ENCODE assay signal across 9 mouse cellular contexts in genomic region chr10:127047954-127048353, GRCm38 (mm10). TPM values are rescaled to one million over a fixed set of nuclear protein-coding genes. Genes with fewer than 3 reads are reported as not detected.
DNase-seq lines count a peak whose midpoint lies in the region; ATAC-seq and TF ChIP-seq lines count a peak whose summit lies in the region.
"Had no signal": no experiment of that assay in that cellular context is flagged by ENCODE, and none has a peak within 500 bp of the region (broad histone marks: within the 10 kb centered on the region; RNA-seq: fewer than 3 reads in every experiment).

Gene Cyp27b1, plus strand, starts transcription at chr10:127048250.

- TF ChIP-seq CTCF in E14TG2a.4 (conservative IDR thresholded peaks at IDR 0.05; ENCODE audit: low read length) = no peak

- H3K9me3 ChIP-seq in kidney, embryonic 14.5 days (ENCODE audit: control insufficient read depth, low read length) = no peaks in the 10 kb centered on the region
- peaks cover 12% of the 10 kb centered on the region for H3K9me3 ChIP-seq in E14TG2a.4 (ENCODE audit: low read length)
- no peaks in the 10 kb centered on the region for H3K9me3 ChIP-seq in limb, embryonic 13.5 days

- WGBS in kidney, embryonic 14.5 days = 23% methylated on average over 5 of the region's 5 CpGs
- WGBS in limb, embryonic 13.5 days = 29% methylated on average over 5 of the region's 5 CpGs

- ATAC-seq in kidney, embryonic 14.5 days (ENCODE audit: low FRiP score, low TSS enrichment) = no peak
- ATAC-seq in limb, embryonic 13.5 days (ENCODE audit: low FRiP score, low read depth) = no peak

- H3K36me3 ChIP-seq in kidney, embryonic 14.5 days (ENCODE audit: control insufficient read depth, insufficient read depth, low read length) = peaks cover 16% of the 10 kb centered on the region
- peaks cover 50% of the 10 kb centered on the region for H3K36me3 ChIP-seq in E14TG2a.4 (ENCODE audit: insufficient read depth, low read length)
- H3K36me3 ChIP-seq in limb, embryonic 13.5 days = peaks cover 34% of the 10 kb centered on the region

- H3K4me1 ChIP-seq in kidney, embryonic 14.5 days (ENCODE audit: control insufficient read depth, insufficient read depth, low read length) = peaks cover 13% of the 10 kb centered on the region; the same call in 1 of the 2 replicates
- H3K4me1 ChIP-seq in E14TG2a.4 (replicated peaks; ENCODE audit: low read depth, low read length) = peaks cover 62% of the 10 kb centered on the region
- peaks cover 6% of the 10 kb centered on the region for H3K4me1 ChIP-seq in brown adipose tissue, adult 24 weeks (ENCODE audit: control insufficient read depth, insufficient read depth, insufficient read length, low read length)
- peaks cover 32% of the 10 kb centered on the region for H3K4me1 ChIP-seq in limb, embryonic 13.5 days

- no peak within 1 kb of the TSS for H3K27ac ChIP-seq in kidney, embryonic 14.5 days (ENCODE audit: low read depth, low read length)
- H3K27ac ChIP-seq in brown adipose tissue, adult 24 weeks (replicated peaks; ENCODE audit: low read depth, low read length) = no peak within 1 kb of the TSS
- H3K27ac ChIP-seq in limb, embryonic 13.5 days = no peak within 1 kb of the TSS

- no peak for DNase-seq in kidney, postnatal 10 days
- no peak for DNase-seq in left cerebral cortex, adult 9 months (ENCODE audit: low spot score in 2 of 2)
- no peak for DNase-seq in left cerebral cortex, postnatal 25 days (ENCODE audit: low spot score in 2 of 2)
- DNase-seq: thymus, postnatal 14 days had no signal

- intact Hi-C loops in left cerebral cortex, postnatal 25 days (cut with DNase I) = no loop called here

- peak within 1 kb of the TSS; percentile 22 for H3K4me3 ChIP-seq in kidney, embryonic 14.5 days (ENCODE audit: low read length)
- H3K4me3 ChIP-seq in E14TG2a.4 (replicated peaks; ENCODE audit: low read length) = peak within 1 kb of the TSS; percentile 64
- H3K4me3 ChIP-seq in brown adipose tissue, adult 24 weeks (ENCODE audit: insufficient read depth, low read depth, low read length) = peak within 1 kb of the TSS; percentile 39
- H3K4me3 ChIP-seq in limb, embryonic 13.5 days = peak within 1 kb of the TSS; percentile 20

- H3K9ac ChIP-seq in kidney, embryonic 14.5 days (ENCODE audit: low read depth, low read length) = peak within 1 kb of the TSS; percentile 24; the same call in 1 of the 2 replicates
- peak within 1 kb of the TSS; percentile 19; the same call in 1 of the 2 replicates for H3K9ac ChIP-seq in limb, embryonic 13.5 days

- H3K4me2 ChIP-seq in kidney, embryonic 14.5 days (replicated peaks; ENCODE audit: low read depth, low read length) = peak within 1 kb of the TSS; percentile 8
- H3K4me2 ChIP-seq in limb, embryonic 13.5 days (replicated peaks) = peak within 1 kb of the TSS; percentile 47

- H3K27me3 ChIP-seq in kidney, embryonic 14.5 days (ENCODE audit: control insufficient read depth, insufficient read depth, low read length) = peaks cover 32% of the 10 kb centered on the region
- H3K27me3 ChIP-seq in E14TG2a.4 (ENCODE audit: insufficient read depth, low read length) = peaks cover 43% of the 10 kb centered on the region
- H3K27me3 ChIP-seq in limb, embryonic 13.5 days = peaks cover 65% of the 10 kb centered on the region

RNA-seq across cellular contexts. Expression of gene Cyp27b1, which starts in this region (rescaled TPM):
- 0.36 and 0.41 TPM in 2 replicates for polyA plus RNA-seq in kidney, embryonic 14.5 days (2014; fragmentation: Nextera tagmentation; extraction: Ambion mirVana)
- not detected in 2 replicates for polyA plus RNA-seq in brown adipose tissue, adult 24 weeks (2012; ENCODE audit: insufficient read depth, insufficient read length, missing spikeins)
- polyA plus RNA-seq in limb, embryonic 13.5 days (2015; fragmentation: Nextera tagmentation; extraction: Ambion mirVana) = 0.10 and 0.15 TPM in 2 replicates
- 1 to 10 TPM in 1 of 2 experiments, under 1 TPM in 1; 0.57 to 1.1 TPM for total RNA-seq in left cerebral cortex, postnatal 25 days (2021)
- total RNA-seq: liver, adult 2 months had no signal
